Mouse (Mus musculus) left cerebral cortex, adult 6 months (tissue): ENCODE data around the gene Sult5a1. TPM values are rescaled to one million over a fixed set of nuclear protein-coding genes. Genes with fewer than 3 reads are reported as not detected.

Source experiments
- long read RNA-seq, 2 experiments: library from polyadenylated mRNA; unstranded; transcript quantifications; one replicate each; pipeline ENCODE4 v2.0.0; 2019 to 2020
- polyA plus RNA-seq: library from polyadenylated mRNA; unstranded; fragments of <200 nt; fragmentation: Nextera tagmentation; gene quantifications from 2 replicates; pipeline ENCODE4 v1.2.3, GENCODE M21; 2021

The Sult5a1 gene
- 0.16 and 0.20 TPM in 2 replicates for polyA plus RNA-seq
- long read RNA-seq, experiment 1, partial matches to known transcripts: 0 of 1 reads
- long read RNA-seq, experiment 1, other reads (novel, unspliced or antisense): 0 of 1 reads
- long read RNA-seq, experiment 2: 0 reads

GRCm38 (mm10) chr8:123157888-123158465 is at the start of gene Sult5a1:
Gene Sult5a1, minus strand, starts transcription at chr8:123158315.

DNA sequence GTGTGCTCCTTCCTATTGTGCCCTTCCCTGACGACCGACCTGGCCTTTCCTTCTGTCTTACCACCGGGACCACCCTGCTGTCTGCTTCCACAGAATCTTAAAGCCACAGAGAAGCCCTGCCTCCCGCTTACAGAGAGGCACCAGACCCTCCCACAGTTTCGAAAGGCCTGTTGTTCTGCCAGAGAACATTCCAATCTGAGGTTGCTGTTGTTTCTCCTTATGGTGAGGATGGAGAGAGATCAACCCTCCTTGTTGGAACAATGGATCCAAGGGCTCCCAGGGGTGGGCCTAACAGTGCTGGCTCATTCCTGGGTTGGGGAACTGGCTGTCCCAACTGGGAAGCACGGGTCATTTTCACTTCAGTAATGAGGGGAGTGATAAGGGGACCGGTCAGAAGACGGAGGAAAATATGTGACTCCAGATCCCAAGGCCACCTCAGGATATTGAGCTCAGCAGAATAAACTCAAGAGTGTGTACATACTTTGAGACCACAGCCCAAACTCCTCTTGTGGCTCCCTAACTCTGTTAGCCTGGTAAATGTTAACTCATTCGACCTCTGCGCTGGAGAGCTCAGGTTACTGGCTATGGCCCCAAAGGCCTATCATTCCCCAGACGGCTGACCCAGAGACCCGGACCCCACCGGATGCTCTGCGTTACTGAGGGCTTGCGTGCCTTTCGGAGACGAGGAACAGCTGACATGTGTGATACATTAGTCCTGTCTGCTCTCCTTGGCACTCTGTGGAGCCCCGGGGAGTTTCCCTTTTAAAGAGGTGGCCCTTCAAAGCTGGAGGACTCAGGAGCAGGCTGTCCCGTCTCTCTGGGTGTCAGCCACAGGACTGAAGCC is 27.7 kb upstream of the Sult5a1 start, which contains the start of gene Dpep1:
Gene Dpep1 (plus strand): TSS at position 677 of the 844 bp plus-strand sequence.

GRCm38 (mm10) chr8:123117127-123117731 is 40.9 kb downstream of the Sult5a1 start, which contains the start of gene Cpne7:
Gene Cpne7, plus strand, starts transcription at chr8:123117374.

DNA sequence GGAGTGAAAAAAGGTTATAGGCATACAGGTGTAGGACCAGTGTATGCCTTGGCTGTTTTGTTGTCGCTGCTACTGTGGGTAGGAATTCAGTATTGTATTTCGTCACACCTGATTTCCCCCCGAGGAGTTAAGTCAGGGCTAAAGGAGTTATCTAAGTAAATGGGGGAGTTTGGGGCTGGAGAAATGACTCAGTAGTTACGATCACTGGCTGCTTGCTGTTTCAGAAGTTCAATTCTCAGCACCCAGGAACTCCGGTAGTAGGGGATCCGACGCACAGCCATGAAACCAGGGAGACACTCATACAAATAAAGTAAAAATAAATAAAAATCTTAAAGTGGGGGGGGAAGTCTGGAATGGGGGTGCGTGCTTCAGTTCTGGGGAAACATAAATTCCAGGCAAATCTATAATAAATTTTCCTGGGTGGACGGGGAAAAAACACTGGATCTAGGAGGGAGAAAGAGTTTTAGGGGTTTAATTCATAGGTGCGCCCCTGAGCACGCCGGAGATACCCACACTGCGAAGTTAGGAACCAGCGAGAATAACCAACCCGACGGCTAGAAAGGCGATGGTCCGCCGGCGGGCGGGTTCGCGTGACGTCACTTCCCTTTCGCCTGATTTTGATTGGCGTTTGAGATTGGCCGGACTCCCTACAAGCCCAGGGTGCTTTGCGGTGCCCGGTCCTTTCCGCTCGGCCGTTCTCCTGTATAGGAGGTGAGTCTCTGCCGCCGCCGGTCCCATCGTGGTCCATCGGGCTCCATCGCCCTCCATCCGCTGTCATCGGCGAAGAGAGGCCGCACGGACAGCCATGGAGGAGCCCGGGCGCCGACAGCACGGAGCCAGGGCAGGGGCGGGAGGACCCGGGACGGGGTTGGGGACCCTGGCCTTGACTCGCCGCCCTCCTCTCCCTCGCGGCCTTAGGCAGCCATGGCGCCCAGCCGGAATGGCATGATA is 56.1 kb downstream of the Sult5a1 start, which contains the start of gene Rpl13:
Gene Rpl13 (plus strand): TSS at position 616 of the 951 bp plus-strand sequence.

Other genes starting within 250 kb of the Sult5a1 start
- 18.2 and 43.0 TPM in 2 replicates for gene Ankrd11, start 116.0 kb downstream of the Sult5a1 start, polyA plus RNA-seq
- 18.5 and 42.3 TPM in 2 replicates for gene Spg7, start 95.4 kb downstream of the Sult5a1 start, polyA plus RNA-seq
- gene Rpl13, start 56.0 kb downstream of the Sult5a1 start, polyA plus RNA-seq: 2,211 and 2,271 TPM in 2 replicates
- 11.0 and 14.2 TPM in 2 replicates for gene Cpne7, start 40.9 kb downstream of the Sult5a1 start, polyA plus RNA-seq
- gene Dpep1, start 27.9 kb upstream of the Sult5a1 start, polyA plus RNA-seq: not detected in 2 replicates
- gene Chmp1a, start 54.4 kb upstream of the Sult5a1 start, polyA plus RNA-seq: 94.3 and 139 TPM in 2 replicates
- 8.6 and 9.6 TPM in 2 replicates for gene Spata33, start 54.5 kb upstream of the Sult5a1 start, polyA plus RNA-seq
- gene Cdk10, start 66.5 kb upstream of the Sult5a1 start, polyA plus RNA-seq: 60.2 and 80.2 TPM in 2 replicates
- 31.7 and 37.1 TPM in 2 replicates for gene Spata2l, start 77.9 kb upstream of the Sult5a1 start, polyA plus RNA-seq
- 4.8 and 5.6 TPM in 2 replicates for gene Zfp276, start 95.9 kb upstream of the Sult5a1 start, polyA plus RNA-seq
- 20.4 and 31.0 TPM in 2 replicates for gene Vps9d1, start 96.0 kb upstream of the Sult5a1 start, polyA plus RNA-seq
- gene Fanca, start 160.3 kb upstream of the Sult5a1 start, polyA plus RNA-seq: 0.33 and 1.2 TPM in 2 replicates
- gene Spire2, start 174.4 kb upstream of the Sult5a1 start, polyA plus RNA-seq: 2.1 and 13.2 TPM in 2 replicates
- gene Tcf25, start 215.4 kb upstream of the Sult5a1 start, polyA plus RNA-seq: 382 and 422 TPM in 2 replicates
- 0.04 TPM in 1 of 2 replicates, not detected in the other for gene Mc1r, start 248.8 kb upstream of the Sult5a1 start, polyA plus RNA-seq